Mouse (Mus musculus) heart, postnatal 0 days (tissue): ENCODE results near the gene Nr4a2.

Experiments used
- CTCF ChIP-seq: IDR thresholded peaks from 2 replicates; pipeline ENCODE4 v1.5.1; 2016; ENCODE audit warnings: antibody characterized with exemption, control low read depth, low read depth
- EP300 ChIP-seq: IDR thresholded peaks from 2 replicates; pipeline ENCODE4 v1.6.1; 2016; ENCODE audit warnings: antibody characterized with exemption, low read depth

DNA sequence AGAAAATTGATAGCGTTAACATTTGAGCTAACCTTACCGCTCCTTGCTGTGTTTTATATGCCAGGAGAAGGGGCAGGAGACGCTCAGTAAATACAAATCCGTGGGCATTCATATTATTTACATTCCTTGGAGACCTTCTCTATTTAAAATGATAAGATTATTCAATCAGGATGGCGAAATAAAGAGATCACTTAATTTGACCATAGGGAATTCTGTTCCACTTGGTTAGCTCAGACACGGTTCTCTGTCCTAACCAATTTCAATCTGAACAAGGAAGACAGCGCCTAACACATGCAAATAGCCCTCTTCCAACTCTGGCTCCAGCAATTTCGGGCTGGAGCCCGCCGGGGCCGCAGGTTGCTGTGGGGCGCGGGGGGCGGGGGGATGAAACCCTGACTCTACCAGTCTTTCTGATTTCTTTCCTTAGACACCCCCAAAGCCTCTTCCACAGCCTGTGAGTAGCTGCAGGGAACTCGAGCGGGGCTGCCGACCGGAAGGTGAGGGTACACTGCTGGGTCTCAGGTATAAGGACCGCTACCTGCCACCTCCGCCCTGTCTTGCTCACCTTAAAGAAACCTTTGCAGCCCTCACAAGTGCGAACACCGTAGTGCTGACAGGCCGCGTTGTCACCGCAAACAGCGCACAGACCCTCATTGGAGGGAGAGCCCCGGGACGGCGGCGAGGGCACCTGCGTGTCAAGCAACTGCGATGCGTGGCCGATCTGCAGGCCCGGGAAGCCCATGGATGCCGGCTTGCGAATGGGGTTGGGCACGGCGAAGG lies 12.6 kb downstream of the Nr4a2 start:
- TF ChIP-seq CTCF (no peak), EP300 (no peak)
